Mouse (Mus musculus) forebrain, embryonic 10.5 days (tissue): ENCODE data around the gene Tmprss11g. TPM values are rescaled to one million over a fixed set of nuclear protein-coding genes. Genes with fewer than 3 reads are reported as not detected.

ENCODE experiments used
- polyA plus RNA-seq: library from polyadenylated mRNA; unstranded; fragments of >200 nt; fragmentation: Nextera tagmentation; extraction: Ambion mirVana; gene quantifications from 2 replicates; pipeline ENCODE4 v1.2.1, GENCODE M21; 2016

The Tmprss11g gene
- polyA plus RNA-seq, 1 experiment from 2014 or later: not detected

Other genes with a start within 250 kb of the Tmprss11g start
- gene Tmprss11c, start 229.3 kb downstream of the Tmprss11g start, polyA plus RNA-seq: not detected in 2 replicates
- 0.11 TPM in 1 of 2 replicates, not detected in the other for gene Tmprss11d, start 145.2 kb downstream of the Tmprss11g start, polyA plus RNA-seq
- not detected in 2 replicates for gene Tmprss11a, start 49.6 kb downstream of the Tmprss11g start, polyA plus RNA-seq
- gene Tmprss11f, start 113.8 kb upstream of the Tmprss11g start, polyA plus RNA-seq: not detected in 2 replicates
- not detected in 2 replicates for gene Tmprss11b, start 157.8 kb upstream of the Tmprss11g start, polyA plus RNA-seq
- not detected in 2 replicates for gene Tmprss11e, start 227.2 kb upstream of the Tmprss11g start, polyA plus RNA-seq